Mouse (Mus musculus) spleen, adult 2 months (tissue): ENCODE measurements around the gene Snu13. TPM values are rescaled to one million over a fixed set of nuclear protein-coding genes. Genes with fewer than 3 reads are reported as not detected.

Experiments used
- DNase-seq, 2 experiments: peaks; one replicate each; pipeline versions ENCODE4 v3.0.0 to v3.0.0-alpha.2; 2012 to 2021; ENCODE audit warnings: low spot score in 2 of 2, low read depth in 1 of 2
- H3K27ac ChIP-seq: fragments of 200-500 bp; 2 replicates; pipeline ENCODE4 v1.5.1; 2012; ENCODE audit warnings: low read length, inconsistent platforms; ENCODE audit not compliant: insufficient read depth
- H3K27me3 ChIP-seq: fragments of 200-500 bp; 2 replicates; pipeline ENCODE4 v1.6.1; 2012; ENCODE audit warnings: mild to moderate bottlenecking, moderate library complexity, low read length, inconsistent platforms; ENCODE audit not compliant: control insufficient read depth, insufficient read depth
- H3K36me3 ChIP-seq: fragments of 200-500 bp; 2 replicates; pipeline ENCODE4 v1.6.1; 2012; ENCODE audit warnings: mild to moderate bottlenecking, low read length, inconsistent platforms; ENCODE audit not compliant: control insufficient read depth, insufficient read depth
- H3K4me1 ChIP-seq: fragments of 200-500 bp; 2 replicates; pipeline ENCODE4 v1.6.1; 2011; ENCODE audit warnings: inconsistent platforms; ENCODE audit not compliant: control insufficient read depth, insufficient read depth, insufficient read length
- H3K4me3 ChIP-seq: fragments of 200-500 bp; 2 replicates; pipeline ENCODE4 v1.5.1; 2011; ENCODE audit warnings: mild to moderate bottlenecking, inconsistent platforms; ENCODE audit not compliant: insufficient read depth, insufficient read length; ENCODE audit errors: extremely low read depth
- CTCF ChIP-seq: fragments of 200-500 bp; IDR thresholded peaks from 2 replicates; pipeline ENCODE4 v1.5.1; 2011; ENCODE audit warnings: mild to moderate bottlenecking, inconsistent platforms; ENCODE audit not compliant: insufficient read depth, insufficient read length, insufficient replicate concordance; ENCODE audit errors: extremely low read depth
- POLR2A ChIP-seq: fragments of 200-500 bp; IDR thresholded peaks from 2 replicates; pipeline ENCODE4 v1.6.1; 2011; ENCODE audit warnings: low read depth, low read length, inconsistent platforms
- WGBS: fragments of 180-500 bp; shearing (Covaris S2); methylation state at CpG from one replicate; pipeline ENCODE4 v1.1.7; 2018; 5-methylcytosine and 5-hydroxymethylcytosine counted together
- polyA plus RNA-seq: library from polyadenylated mRNA; depleted of rRNA; stranded (reverse); fragments of >200 nt; gene quantifications from 2 replicates; pipeline ENCODE4 v1.2.3, GENCODE M21; 2012; rRNA removed

The Snu13 gene
- polyA plus RNA-seq, result 34.5 and 37.5 TPM in 2 replicates

GRCm38 (mm10) chr15:82047080-82047883 is at the start of gene Snu13:
Snu13 (minus strand) TSS chr15:82047598.
- DNase-seq, result peak; percentile 74 to 90

GRCm38 (mm10) chr15:82091061-82091460 is 43.7 kb upstream of the Snu13 start:
- WGBS, result 89% methylated on average over 7 of the region's 7 CpGs
- no peak for DNase-seq
- Histone ChIP-seq H3K4me1 (no peaks in the 10 kb centered on the region), H3K4me3 (no peak overlapping the region), H3K36me3 (no peaks in the 10 kb centered on the region), H3K27ac (no peak overlapping the region), H3K27me3 (no peaks in the 10 kb centered on the region; the same call in 1 of the 2 replicates)
- no peak for TF ChIP-seq POLR2A
- TF ChIP-seq CTCF, result no peak

More at GRCm38 (mm10) chr15:82047080-82047883, at the start of gene Snu13:
- peak within 1 kb of the TSS; percentile 96 for H3K4me3 ChIP-seq
- under 1% methylated on average over 74 of the region's 74 CpGs for WGBS
- H3K27ac ChIP-seq, result peak within 1 kb of the TSS; percentile 89
- H3K36me3 ChIP-seq, result peaks cover 8% of the 10 kb centered on the region
- no peaks in the 10 kb centered on the region for H3K27me3 ChIP-seq
- TF ChIP-seq CTCF (no peak), POLR2A (peak; percentile 75; the same call in 1 of the 2 replicates)
- H3K4me1 ChIP-seq, result peaks cover 6% of the 10 kb centered on the region; the same call in 1 of the 2 replicates

- Histone ChIP-seq H3K36me3 (no peaks in the 10 kb centered on the region), H3K4me3 (no peak overlapping the region), H3K4me1 (no peaks in the 10 kb centered on the region), H3K27ac (no peak overlapping the region), H3K27me3 (no peaks in the 10 kb centered on the region; the same call in 1 of the 2 replicates)
- WGBS, result 5% methylated on average over 10 of the region's 10 CpGs
- no peak for DNase-seq
- TF ChIP-seq CTCF (no peak), POLR2A (no peak)
Measured at GRCm38 (mm10) chr15:82087266-82087665, 39.9 kb upstream of the Snu13 start.

GRCm38 (mm10) chr15:82086131-82086530 is 38.7 kb upstream of the Snu13 start:
- TF ChIP-seq CTCF (no peak), POLR2A (no peak)
- DNase-seq, result no peak
- Histone ChIP-seq H3K4me1 (no peaks in the 10 kb centered on the region), H3K27me3 (no peaks in the 10 kb centered on the region; the same call in 1 of the 2 replicates), H3K27ac (no peak overlapping the region), H3K4me3 (no peak overlapping the region), H3K36me3 (no peaks in the 10 kb centered on the region)
- 85% methylated on average over 12 of the region's 12 CpGs for WGBS

GRCm38 (mm10) chr15:82085606-82086005 is 38.2 kb upstream of the Snu13 start:
- Histone ChIP-seq H3K4me3 (no peak overlapping the region), H3K4me1 (no peaks in the 10 kb centered on the region), H3K27me3 (no peaks in the 10 kb centered on the region; the same call in 1 of the 2 replicates), H3K36me3 (no peaks in the 10 kb centered on the region), H3K27ac (no peak overlapping the region)
- no peak for TF ChIP-seq CTCF
- no peak for TF ChIP-seq POLR2A
- no peak for DNase-seq
- 92% methylated on average over 9 of the region's 9 CpGs for WGBS

GRCm38 (mm10) chr15:82081161-82081560 is 33.8 kb upstream of the Snu13 start:
- DNase-seq, result peak; percentile 15 to 33
- H3K36me3 ChIP-seq, result no peaks in the 10 kb centered on the region
- H3K27ac ChIP-seq, result no peak overlapping the region
- WGBS, result 32% methylated on average over 7 of the region's 7 CpGs
- no peaks in the 10 kb centered on the region for H3K27me3 ChIP-seq
- no peak overlapping the region for H3K4me3 ChIP-seq
- H3K4me1 ChIP-seq, result no peaks in the 10 kb centered on the region
- TF ChIP-seq CTCF, result peak; percentile 44; the same call in 1 of the 2 replicates
- no peak for TF ChIP-seq POLR2A

GRCm38 (mm10) chr15:82079883-82080282 is 32.5 kb upstream of the Snu13 start:
- TF ChIP-seq POLR2A (no peak), CTCF (no peak)
- 61% methylated on average over 10 of the region's 10 CpGs for WGBS
- Histone ChIP-seq H3K4me1 (no peaks in the 10 kb centered on the region), H3K27ac (no peak overlapping the region), H3K27me3 (no peaks in the 10 kb centered on the region), H3K4me3 (no peak overlapping the region), H3K36me3 (no peaks in the 10 kb centered on the region)
- no peak for DNase-seq
